Mouse (Mus musculus) kidney, postnatal 0 days (tissue): ENCODE data around the gene Anpep. TPM values are rescaled to one million over a fixed set of nuclear protein-coding genes. Genes with fewer than 3 reads are reported as not detected.

Experiments
- ATAC-seq: fragments of 200-750 bp; cut with Nextera tagmentation; replicated peaks from 2 replicates; pipeline ENCODE4 v1.8.0; 2017; ENCODE audit warnings: low read depth, moderate number of reproducible peaks, moderate TSS enrichment, moderate library complexity; ENCODE audit not compliant: low FRiP score
- DNase-seq: peaks from one replicate; pipeline ENCODE4 v3.0.0-alpha.2; 2016; ENCODE audit warnings: low spot score
- H3K27ac ChIP-seq: fragments of 300-500 bp; sonication (generic); 2 replicates; pipeline ENCODE4 v1.5.1; 2014; ENCODE audit warnings: mild to moderate bottlenecking
- H3K27me3 ChIP-seq: fragments of 300-500 bp; sonication (generic); 2 replicates; pipeline ENCODE4 v1.6.1; 2014; ENCODE audit warnings: low read length, mixed read lengths; ENCODE audit not compliant: insufficient read depth
- H3K36me3 ChIP-seq: fragments of 300-500 bp; sonication (generic); 2 replicates; pipeline ENCODE4 v1.6.1; 2014; ENCODE audit warnings: low read length, mixed read lengths; ENCODE audit not compliant: insufficient read depth
- H3K4me1 ChIP-seq: fragments of 300-500 bp; sonication (generic); replicated peaks from 2 replicates; pipeline ENCODE4 v1.6.1; 2014; ENCODE audit warnings: antibody characterized with exemption, low read length, mixed read lengths; ENCODE audit not compliant: insufficient read depth
- H3K4me2 ChIP-seq: fragments of 300-500 bp; sonication (generic); 2 replicates; pipeline ENCODE4 v1.6.1; 2014; ENCODE audit warnings: mild to moderate bottlenecking, low read length, moderate library complexity, mixed read lengths
- H3K4me3 ChIP-seq: fragments of 300-500 bp; sonication (generic); replicated peaks from 2 replicates; pipeline ENCODE4 v1.5.1; 2014; ENCODE audit warnings: low read depth, low read length
- H3K9ac ChIP-seq: fragments of 300-500 bp; sonication (generic); 2 replicates; pipeline ENCODE4 v1.6.1; 2014; ENCODE audit warnings: low read depth, low read length
- H3K9me3 ChIP-seq: fragments of 300-500 bp; sonication (generic); replicated peaks from 2 replicates; pipeline ENCODE4 v1.6.1; 2016; ENCODE audit warnings: low read length, inconsistent platforms, mixed read lengths
- CTCF ChIP-seq: IDR thresholded peaks from 2 replicates; pipeline ENCODE4 v1.5.1; 2016; ENCODE audit warnings: antibody characterized with exemption, low read depth, mild to moderate bottlenecking, moderate library complexity
- WGBS: fragments of 180-500 bp; shearing (Covaris S2); extraction: QIAGEN DNeasy Blood & Tissue Kit; methylation state at CpG from one replicate; pipeline ENCODE4 v1.1.7; 2014; 5-methylcytosine and 5-hydroxymethylcytosine counted together
- polyA plus RNA-seq: library from polyadenylated mRNA; unstranded; fragments of >200 nt; fragmentation: Nextera tagmentation; extraction: Ambion mirVana; gene quantifications from 2 replicates; pipeline ENCODE4 v1.2.1, GENCODE M21; 2015

Anpep gene
- polyA plus RNA-seq, 1 experiment from 2014 or later = 265 TPM

GRCm38 (mm10) chr7:79868475-79868874 is 7.6 kb upstream of the Anpep start:
- WGBS = 59% methylated on average over 7 of the region's 7 CpGs
- peak overlapping the region; percentile 50; the same call in 1 of the 2 replicates for H3K27ac ChIP-seq
- H3K36me3 ChIP-seq = no peaks in the 10 kb centered on the region
- H3K27me3 ChIP-seq = no peaks in the 10 kb centered on the region
- H3K9ac ChIP-seq = no peak overlapping the region
- ATAC-seq (no peak), DNase-seq (no peak)
- H3K9me3 ChIP-seq = no peaks in the 10 kb centered on the region
- no peaks in the 10 kb centered on the region for H3K4me1 ChIP-seq
- H3K4me2 ChIP-seq = no peak overlapping the region
- no peak for TF ChIP-seq CTCF
- H3K4me3 ChIP-seq = no peak overlapping the region

GRCm38 (mm10) chr7:79867861-79868260 is 7.0 kb upstream of the Anpep start:
- Histone ChIP-seq H3K4me1 (no peaks in the 10 kb centered on the region), H3K9ac (no peak overlapping the region), H3K27me3 (no peaks in the 10 kb centered on the region), H3K36me3 (no peaks in the 10 kb centered on the region), H3K4me3 (no peak overlapping the region), H3K27ac (peak overlapping the region; percentile 50), H3K4me2 (no peak overlapping the region), H3K9me3 (no peaks in the 10 kb centered on the region)
- no peak for TF ChIP-seq CTCF
- 72% methylated on average over 13 of the region's 13 CpGs for WGBS
- no peak for ATAC-seq
- no peak for DNase-seq

GRCm38 (mm10) chr7:79866294-79867000 is 5.6 kb upstream of the Anpep start:
- no peaks in the 10 kb centered on the region for H3K36me3 ChIP-seq
- no peaks in the 10 kb centered on the region for H3K4me1 ChIP-seq
- DNase-seq = no peak
- no peaks in the 10 kb centered on the region for H3K27me3 ChIP-seq
- no peak overlapping the region for H3K4me3 ChIP-seq
- ATAC-seq = peak; percentile 82
- no peak overlapping the region for H3K9ac ChIP-seq
- peak overlapping the region; percentile 60 for H3K27ac ChIP-seq
- WGBS = 50% methylated on average over 3 of the region's 3 CpGs
- H3K4me2 ChIP-seq = no peak overlapping the region
- no peak for TF ChIP-seq CTCF
- no peaks in the 10 kb centered on the region for H3K9me3 ChIP-seq

- no peak for TF ChIP-seq CTCF
- Histone ChIP-seq H3K9me3 (no peaks in the 10 kb centered on the region), H3K4me1 (no peaks in the 10 kb centered on the region), H3K4me3 (no peak overlapping the region), H3K27ac (no peak overlapping the region), H3K4me2 (no peak overlapping the region), H3K9ac (no peak overlapping the region), H3K36me3 (no peaks in the 10 kb centered on the region), H3K27me3 (no peaks in the 10 kb centered on the region)
- ATAC-seq (no peak), DNase-seq (no peak)
- 95% methylated on average over 8 of the region's 8 CpGs for WGBS
Observed at GRCm38 (mm10) chr7:79861794-79862193, 935 bp upstream of the Anpep start.

GRCm38 (mm10) chr7:79858956-79859630 is 1.8 kb downstream of the Anpep start:
- WGBS = 52% methylated on average over 9 of the region's 9 CpGs

GRCm38 (mm10) chr7:79858202-79858934 is 2.5 kb downstream of the Anpep start:
- H3K9ac ChIP-seq = no peak overlapping the region
- DNase-seq (no peak), ATAC-seq (no peak)
- H3K27ac ChIP-seq = no peak overlapping the region
- no peaks in the 10 kb centered on the region for H3K36me3 ChIP-seq
- H3K4me1 ChIP-seq = no peaks in the 10 kb centered on the region
- H3K4me2 ChIP-seq = no peak overlapping the region
- 40% methylated on average over 11 of the region's 11 CpGs for WGBS
- no peaks in the 10 kb centered on the region for H3K9me3 ChIP-seq
- no peak overlapping the region for H3K4me3 ChIP-seq
- H3K27me3 ChIP-seq = no peaks in the 10 kb centered on the region
- TF ChIP-seq CTCF = no peak

More at GRCm38 (mm10) chr7:79858956-79859630, 1.8 kb downstream of the Anpep start:
- Histone ChIP-seq H3K9ac (no peak overlapping the region), H3K4me3 (no peak overlapping the region), H3K4me1 (no peaks in the 10 kb centered on the region), H3K27ac (no peak overlapping the region), H3K27me3 (no peaks in the 10 kb centered on the region), H3K36me3 (no peaks in the 10 kb centered on the region), H3K9me3 (no peaks in the 10 kb centered on the region), H3K4me2 (no peak overlapping the region)
- no peak for TF ChIP-seq CTCF
- ATAC-seq (no peak), DNase-seq (no peak)
